Mouse (Mus musculus) ovary, postnatal 10 days (tissue): ENCODE results near the gene Wdr1.
A peak's percentile ranks its signal among the peaks of the same experiment; 100 is the strongest.
"Not testable (repeated sequence)": the region's sequence is repeated elsewhere in the genome, so short reads cannot be mapped to it uniquely, and the experiment has no call there.

Experiments used
- DNase-seq: peaks from one replicate; pipeline ENCODE4 v3.0.0; 2022; ENCODE audit warnings: low spot score

Gene Wdr1

GRCm38 (mm10) chr5:38493890-38494289, 69.1 kb downstream of the Wdr1 start:
- no peak for DNase-seq

- DNase-seq: no peak
These were observed 71.3 kb downstream of the Wdr1 start for GRCm38 (mm10) chr5:38491763-38492162.

GRCm38 (mm10) chr5:38489739-38490138, 73.3 kb downstream of the Wdr1 start:
- DNase-seq: no peak

- no peak for DNase-seq
These were observed 74.1 kb downstream of the Wdr1 start for GRCm38 (mm10) chr5:38488673-38489615.

GRCm38 (mm10) chr5:38488026-38488425, 75.0 kb downstream of the Wdr1 start:
- DNase-seq: no peak

- DNase-seq: no peak
These were observed 75.8 kb downstream of the Wdr1 start for GRCm38 (mm10) chr5:38487247-38487646.

GRCm38 (mm10) chr5:38485946-38486345, 77.1 kb downstream of the Wdr1 start:
- DNase-seq: no peak

GRCm38 (mm10) chr5:38483518-38484110, 79.4 kb downstream of the Wdr1 start:
- DNase-seq: no peak

GRCm38 (mm10) chr5:38480822-38481707, 82.0 kb downstream of the Wdr1 start:
- DNase-seq: no peak

- peak; percentile 21 for DNase-seq
These were observed 82.9 kb downstream of the Wdr1 start for GRCm38 (mm10) chr5:38479908-38480725.

- not testable (repeated sequence) for DNase-seq
These were observed 83.5 kb downstream of the Wdr1 start for GRCm38 (mm10) chr5:38479545-38479907.

- DNase-seq: no peak
These were observed 84.0 kb downstream of the Wdr1 start for GRCm38 (mm10) chr5:38479027-38479426.

GRCm38 (mm10) chr5:38477731-38478445, 85.1 kb downstream of the Wdr1 start:
- no peak for DNase-seq

GRCm38 (mm10) chr5:38476861-38477565, 86.0 kb downstream of the Wdr1 start:
- DNase-seq: no peak
